Mouse (Mus musculus) kidney, adult 2 months (tissue): Measurements from ENCODE around the gene Pdxk.

Experiments used
- CTCF ChIP-seq: fragments of 200-500 bp; conservative IDR thresholded peaks from 2 replicates; pipeline ENCODE4 v1.5.1; 2011; ENCODE audit warnings: low read depth, mild to moderate bottlenecking, control low read depth, low read length, moderate library complexity, mixed read lengths; ENCODE audit not compliant: insufficient read depth, insufficient read length
- POLR2A ChIP-seq: fragments of 200-500 bp; IDR thresholded peaks from one replicate; pipeline ENCODE4 v1.6.1; 2011; ENCODE audit warnings: low read depth, low read length, control low read depth

DNA sequence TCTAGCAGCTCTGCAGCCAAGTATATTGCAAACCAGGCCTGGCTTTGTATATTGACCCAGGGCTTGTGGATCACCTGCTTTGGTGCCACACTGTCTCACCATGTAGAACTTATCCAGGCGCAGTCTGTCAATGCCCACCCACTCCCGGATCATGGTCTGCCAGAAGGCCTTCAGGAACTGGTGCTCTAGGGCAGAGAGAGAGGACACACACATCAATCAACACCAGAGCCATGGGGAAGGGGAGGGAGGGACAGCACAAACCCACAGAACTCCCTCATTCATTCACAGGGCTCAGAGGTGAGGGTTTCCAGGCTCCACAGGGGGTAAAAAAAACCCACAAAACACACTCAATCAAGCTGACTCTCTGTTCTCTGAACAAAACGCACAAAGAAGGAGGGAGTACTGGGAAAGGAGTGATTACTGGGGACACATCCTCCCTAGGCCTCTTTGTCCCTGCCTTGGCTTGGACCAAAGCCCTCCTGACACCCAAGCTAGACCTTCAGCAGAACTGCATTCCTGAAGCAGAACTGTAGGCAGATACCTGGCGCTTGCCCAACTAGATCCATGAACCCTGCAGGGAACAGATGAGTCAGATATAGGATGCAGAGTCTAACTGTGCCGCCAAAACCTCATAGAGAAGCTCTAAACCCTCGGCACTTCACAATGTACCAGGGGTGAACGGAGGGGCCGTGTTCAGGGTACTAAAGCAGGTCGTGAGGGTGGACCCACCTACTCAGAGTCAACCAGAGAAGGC is 55.6 kb downstream of the Pdxk start:
- TF ChIP-seq CTCF (no peak), POLR2A (no peak)
